Comparison of ENCODE assay signal across 8 mouse cellular contexts in genomic region chr17:72836158-72837115, GRCm38 (mm10). TPM values are rescaled to one million over a fixed set of nuclear protein-coding genes. Genes with fewer than 3 reads are reported as not detected.
DNase-seq lines count a peak whose midpoint lies in the region; ATAC-seq and TF ChIP-seq lines count a peak whose summit lies in the region.

Ypel5 (plus strand) TSS chr17:72836453.

- peak within 1 kb of the TSS; percentile 99 for H3K9ac ChIP-seq in hindbrain, postnatal 0 days (replicated peaks; ENCODE audit: low read length)

- peak within 1 kb of the TSS; percentile 69 for H3K4me2 ChIP-seq in hindbrain, postnatal 0 days (ENCODE audit: low read depth, low read length)

- H3K36me3 ChIP-seq in hindbrain, postnatal 0 days (ENCODE audit: insufficient read depth, low read length): no peaks in the 10 kb centered on the region

- peak within 1 kb of the TSS; percentile 100 for H3K27ac ChIP-seq in gastrocnemius, adult 2 months
- H3K27ac ChIP-seq in hindbrain, postnatal 0 days: peak within 1 kb of the TSS; percentile 100
- peak within 1 kb of the TSS; percentile 100 for H3K27ac ChIP-seq in left cerebral cortex, adult 2 months

- peak within 1 kb of the TSS; percentile 100 for H3K4me3 ChIP-seq in gastrocnemius, adult 2 months
- peak within 1 kb of the TSS; percentile 92 for H3K4me3 ChIP-seq in hindbrain, postnatal 0 days (ENCODE audit: low read length)
- peak within 1 kb of the TSS; percentile 85 for H3K4me3 ChIP-seq in left cerebral cortex, adult 2 months

- peak; percentile 93 for ATAC-seq in common myeloid progenitor, adult 5-6 weeks (replicated peaks; ENCODE audit: low read depth, poor library complexity, severe bottlenecking)
- ATAC-seq in hindbrain, postnatal 0 days: peak; percentile 98
- ATAC-seq in megakaryocyte, adult 5-6 weeks (ENCODE audit: poor library complexity, severe bottlenecking): peak; percentile 79

- DNase-seq in ZHBTc4 (ENCODE audit: low read depth, low spot score): peak; percentile 100
- peak; percentile 99 for DNase-seq in gastrocnemius, adult 2 months
- peak; percentile 99 for DNase-seq in hindbrain, postnatal 0 days (ENCODE audit: low spot score)
- peak; percentile 97 to 98 for DNase-seq in left cerebral cortex, adult 2 months (ENCODE audit: extremely low spot score in 1 of 2, low spot score in 2 of 2)
- DNase-seq in right cerebral cortex, adult 2 months (ENCODE audit: low spot score in 2 of 2): peak; percentile 96 to 98
- DNase-seq in urinary bladder, postnatal 14 days (ENCODE audit: low spot score): peak; percentile 98

- peak; percentile 47 for TF ChIP-seq CTCF in gastrocnemius, adult 2 months (IDR thresholded peaks at IDR 0.05)
- TF ChIP-seq CTCF in hindbrain, postnatal 0 days (IDR thresholded peaks at IDR 0.05; ENCODE audit: low read depth): peak; percentile 76
- TF ChIP-seq CTCF in left cerebral cortex, adult 2 months (IDR thresholded peaks at IDR 0.05): peak; percentile 52

- H3K9me3 ChIP-seq in hindbrain, postnatal 0 days (ENCODE audit: low read length): no peaks in the 10 kb centered on the region

- intact Hi-C loops in gastrocnemius, adult 2 months (cut with DNase I): no loop called here
- intact Hi-C loops in left cerebral cortex, adult 2 months (cut with DNase I): loop anchor here (1.0 to 5.0 kb wide), 3 partner anchors 38 to 271 kb away; partner anchors contain the start of genes Lbh and Lclat1

- H3K27me3 ChIP-seq in hindbrain, postnatal 0 days (ENCODE audit: insufficient read depth, low read length): no peaks in the 10 kb centered on the region

- WGBS in hindbrain, postnatal 0 days: under 1% methylated on average over 76 of the region's 93 CpGs

- H3K4me1 ChIP-seq in hindbrain, postnatal 0 days (ENCODE audit: insufficient read depth, low read length): peaks cover 5% of the 10 kb centered on the region; the same call in 1 of the 2 replicates

RNA-seq across cellular contexts. Expression of gene Ypel5, which starts in this region (rescaled TPM):
- total RNA-seq in common myeloid progenitor, adult 5-6 weeks (2017): 17.3 and 21.9 TPM in 2 replicates
- total RNA-seq in gastrocnemius, adult 2 months (2021): 10 to 100 TPM; 25.0 to 28.9 TPM
- 45.1 and 47.1 TPM in 2 replicates for total RNA-seq in hindbrain, postnatal 0 days (2014; rRNA removed)
- polyA plus RNA-seq in hindbrain, postnatal 0 days (2015; fragmentation: Nextera tagmentation; extraction: Ambion mirVana): 107 and 110 TPM in 2 replicates
- 10 to 100 TPM; 80.4 to 92.3 TPM for total RNA-seq in left cerebral cortex, adult 2 months (2021)
- 62.6 and 73.6 TPM in 2 replicates for total RNA-seq in megakaryocyte, adult 5-6 weeks (2015)
- 71.0 TPM in 2 replicates for total RNA-seq in megakaryocyte, adult 5-6 weeks (2017)

Comparison
In these comparisons a context has a peak if more than half of its experiments do, and no peak if none do; other contexts are left out.
1. Peak in every context shown above with its lines: DNase-seq, ATAC-seq, H3K4me3 ChIP-seq and H3K27ac ChIP-seq.